Mouse (Mus musculus) midbrain, postnatal 0 days (tissue): Measurements from ENCODE around the gene Neurog1. TPM values are rescaled to one million over a fixed set of nuclear protein-coding genes. Genes with fewer than 3 reads are reported as not detected.
A peak's percentile ranks its signal among the peaks of the same experiment; 100 is the strongest.

Source experiments
- ATAC-seq: fragments of 200-750 bp; cut with Nextera tagmentation; 2 replicates; pipeline ENCODE4 v1.8.0; 2017; ENCODE audit warnings: moderate number of reproducible peaks, mild to moderate bottlenecking, moderate TSS enrichment, moderate library complexity; ENCODE audit not compliant: low FRiP score
- DNase-seq: peaks from one replicate; pipeline ENCODE4 v3.0.0-alpha.2; 2015; ENCODE audit warnings: low spot score
- H3K27ac ChIP-seq: fragments of 300-500 bp; sonication (generic); 2 replicates; pipeline ENCODE4 v1.5.1; 2014; ENCODE audit warnings: low read depth, mild to moderate bottlenecking, low read length, mixed read lengths
- H3K27me3 ChIP-seq: fragments of 300-500 bp; sonication (generic); 2 replicates; pipeline ENCODE4 v1.6.1; 2014; ENCODE audit warnings: low read length, control low read depth, mixed read lengths; ENCODE audit not compliant: insufficient read depth
- H3K36me3 ChIP-seq: fragments of 300-500 bp; sonication (generic); 2 replicates; pipeline ENCODE4 v1.6.1; 2014; ENCODE audit warnings: low read length, control low read depth, mixed read lengths; ENCODE audit not compliant: insufficient read depth
- H3K4me1 ChIP-seq: fragments of 300-500 bp; sonication (generic); 2 replicates; pipeline ENCODE4 v1.6.1; 2014; ENCODE audit warnings: mild to moderate bottlenecking, control low read depth, antibody characterized with exemption, low read length, mixed read lengths; ENCODE audit not compliant: insufficient read depth
- H3K4me2 ChIP-seq: fragments of 300-500 bp; sonication (generic); 2 replicates; pipeline ENCODE4 v1.6.1; 2014; ENCODE audit warnings: low read depth, mild to moderate bottlenecking, low read length, mixed read lengths; ENCODE audit not compliant: poor library complexity, severe bottlenecking
- H3K4me3 ChIP-seq: fragments of 300-500 bp; sonication (generic); 2 replicates; pipeline ENCODE4 v1.5.1; 2014; ENCODE audit warnings: low read depth, mild to moderate bottlenecking, low read length, moderate library complexity
- H3K9ac ChIP-seq: fragments of 300-500 bp; sonication (generic); replicated peaks from 2 replicates; pipeline ENCODE4 v1.6.1; 2014; ENCODE audit warnings: mild to moderate bottlenecking, low read length, moderate library complexity, mixed read lengths; ENCODE audit not compliant: poor library complexity, severe bottlenecking
- H3K9me3 ChIP-seq: fragments of 300-500 bp; sonication (generic); 2 replicates; pipeline ENCODE4 v1.6.1; 2016; ENCODE audit warnings: low read length, control low read depth
- CTCF ChIP-seq: IDR thresholded peaks from 2 replicates; pipeline ENCODE4 v1.5.1; 2016; ENCODE audit warnings: antibody characterized with exemption, mild to moderate bottlenecking
- WGBS: fragments of 180-500 bp; shearing (Covaris S2); extraction: QIAGEN DNeasy Blood & Tissue Kit; methylation state at CpG from one replicate; pipeline ENCODE4 v1.1.7; 2014; 5-methylcytosine and 5-hydroxymethylcytosine counted together
- polyA plus RNA-seq: library from polyadenylated mRNA; unstranded; fragments of >200 nt; fragmentation: Nextera tagmentation; extraction: Ambion mirVana; gene quantifications from 2 replicates; pipeline ENCODE4 v1.2.1, GENCODE M21; 2015
- total RNA-seq: library from RNA; depleted of rRNA; stranded (reverse); fragments of >200 nt; gene quantifications from 2 replicates; pipeline ENCODE4 v1.2.3, GENCODE M21; 2014

The Neurog1 gene
- total and polyA plus RNA-seq, 2 experiments from 2014 or later: not detected

DNA sequence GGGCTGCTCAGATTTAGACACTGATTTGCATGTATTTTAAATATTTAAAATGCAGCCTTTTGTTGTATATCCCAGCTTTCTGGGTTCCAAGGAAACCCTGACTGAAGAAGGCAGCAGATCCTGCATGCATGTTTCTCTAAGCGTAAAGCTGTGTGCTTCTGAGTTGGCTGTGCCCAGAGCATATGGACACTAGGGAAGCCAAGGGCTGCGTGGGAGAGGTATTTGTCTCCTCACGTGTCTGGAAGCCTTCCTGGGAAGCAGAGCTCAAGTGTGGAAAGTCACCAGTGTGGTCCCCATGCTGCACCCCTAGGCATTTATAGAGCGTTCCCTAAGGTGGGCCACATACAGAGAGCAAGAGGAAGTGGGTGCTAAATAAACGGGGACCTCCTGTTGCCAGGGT is 13.7 kb upstream of the Neurog1 start:
- DNase-seq: no peak

DNA sequence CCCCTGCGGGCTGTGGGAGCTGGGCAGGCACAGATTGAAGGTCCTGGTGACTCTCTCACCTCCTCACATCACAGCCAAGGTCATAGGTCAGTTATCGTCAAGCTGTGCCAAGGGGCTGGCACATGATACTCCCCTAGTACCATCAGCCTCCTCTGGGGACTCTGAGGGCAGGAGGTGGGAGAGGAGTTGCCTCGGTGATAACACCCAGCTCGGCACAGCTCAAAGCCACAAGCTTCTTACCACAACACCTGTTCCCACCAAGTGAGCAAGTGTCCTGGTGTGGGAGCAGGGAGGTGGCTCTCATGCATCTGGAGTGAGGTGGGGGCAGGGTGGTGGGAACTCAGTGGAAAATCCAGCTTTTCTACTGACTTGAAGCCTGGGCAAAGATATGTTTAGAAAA is 10.3 kb upstream of the Neurog1 start:
- DNase-seq (no peak), ATAC-seq (no peak)
- Histone ChIP-seq H3K9me3 (no peaks in the 10 kb centered on the region), H3K27ac (no peak overlapping the region), H3K4me2 (no peak overlapping the region), H3K4me3 (no peak overlapping the region), H3K27me3 (peaks cover 33% of the 10 kb centered on the region), H3K4me1 (peaks cover 6% of the 10 kb centered on the region; the same call in 1 of the 2 replicates), H3K9ac (no peak overlapping the region), H3K36me3 (no peaks in the 10 kb centered on the region)
- WGBS: 60% methylated on average over 4 of the region's 4 CpGs
- no peak for TF ChIP-seq CTCF

More for the DNA sequence above, 13.7 kb upstream of the Neurog1 start:
- Histone ChIP-seq H3K4me1 (no peaks in the 10 kb centered on the region), H3K9me3 (no peaks in the 10 kb centered on the region), H3K4me2 (no peak overlapping the region), H3K36me3 (no peaks in the 10 kb centered on the region), H3K27ac (no peak overlapping the region), H3K27me3 (peaks cover 11% of the 10 kb centered on the region), H3K9ac (no peak overlapping the region), H3K4me3 (no peak overlapping the region)
- 64% methylated on average over 5 of the region's 5 CpGs for WGBS
- TF ChIP-seq CTCF: no peak
- ATAC-seq: no peak

DNA sequence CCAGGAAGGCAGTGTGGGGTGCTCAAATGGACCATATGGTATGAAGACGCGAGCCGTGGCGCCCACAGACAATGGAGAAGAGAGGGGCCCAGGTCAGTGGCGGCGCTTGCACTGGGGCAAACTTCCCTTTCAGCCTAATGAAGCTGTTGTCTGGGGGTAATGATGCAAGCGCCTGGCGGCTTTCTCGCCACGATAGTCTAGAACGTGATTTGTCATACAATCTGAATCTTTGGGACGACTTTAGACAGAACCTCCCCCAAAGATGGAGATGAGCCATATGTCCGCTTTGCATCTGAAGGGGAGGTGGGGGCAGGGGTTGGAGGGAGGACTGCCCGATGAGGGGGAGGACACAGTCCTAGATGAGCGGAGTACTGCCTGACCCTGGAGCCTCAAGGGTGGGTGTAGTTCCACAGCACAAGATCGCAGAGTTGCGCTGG is 8.4 kb upstream of the Neurog1 start:
- H3K4me3 ChIP-seq: no peak overlapping the region
- no peaks in the 10 kb centered on the region for H3K36me3 ChIP-seq
- no peak overlapping the region for H3K27ac ChIP-seq
- TF ChIP-seq CTCF: no peak
- DNase-seq: no peak
- H3K4me2 ChIP-seq: no peak overlapping the region
- peaks cover 48% of the 10 kb centered on the region for H3K27me3 ChIP-seq
- no peak for ATAC-seq
- no peaks in the 10 kb centered on the region for H3K9me3 ChIP-seq
- WGBS: 4% methylated on average over 17 of the region's 17 CpGs
- H3K4me1 ChIP-seq: peaks cover 6% of the 10 kb centered on the region; the same call in 1 of the 2 replicates
- no peak overlapping the region for H3K9ac ChIP-seq

DNA sequence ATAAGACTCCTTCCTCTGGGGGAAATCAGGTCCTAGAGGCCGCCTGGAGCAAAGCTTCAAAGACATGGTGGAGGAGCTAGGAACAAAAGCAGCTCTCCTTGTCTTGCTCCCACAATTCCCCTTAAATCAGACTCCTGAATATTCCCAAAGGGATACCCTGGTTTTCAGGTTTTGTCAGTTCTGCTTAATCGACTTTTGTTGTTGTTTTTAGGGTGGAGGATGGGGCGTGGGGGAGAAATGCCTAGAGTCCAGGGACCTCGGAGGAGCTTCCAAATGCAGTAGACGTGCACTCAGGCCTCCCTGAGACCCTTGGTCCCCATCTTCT is 7.9 kb upstream of the Neurog1 start:
- DNase-seq (no peak), ATAC-seq (no peak)
- no peak for TF ChIP-seq CTCF
- Histone ChIP-seq H3K4me1 (peaks cover 6% of the 10 kb centered on the region; the same call in 1 of the 2 replicates), H3K27ac (no peak overlapping the region), H3K4me2 (no peak overlapping the region), H3K4me3 (no peak overlapping the region), H3K36me3 (no peaks in the 10 kb centered on the region), H3K9me3 (no peaks in the 10 kb centered on the region), H3K9ac (no peak overlapping the region), H3K27me3 (peaks cover 52% of the 10 kb centered on the region)
- 3% methylated on average over 5 of the region's 5 CpGs for WGBS

DNA sequence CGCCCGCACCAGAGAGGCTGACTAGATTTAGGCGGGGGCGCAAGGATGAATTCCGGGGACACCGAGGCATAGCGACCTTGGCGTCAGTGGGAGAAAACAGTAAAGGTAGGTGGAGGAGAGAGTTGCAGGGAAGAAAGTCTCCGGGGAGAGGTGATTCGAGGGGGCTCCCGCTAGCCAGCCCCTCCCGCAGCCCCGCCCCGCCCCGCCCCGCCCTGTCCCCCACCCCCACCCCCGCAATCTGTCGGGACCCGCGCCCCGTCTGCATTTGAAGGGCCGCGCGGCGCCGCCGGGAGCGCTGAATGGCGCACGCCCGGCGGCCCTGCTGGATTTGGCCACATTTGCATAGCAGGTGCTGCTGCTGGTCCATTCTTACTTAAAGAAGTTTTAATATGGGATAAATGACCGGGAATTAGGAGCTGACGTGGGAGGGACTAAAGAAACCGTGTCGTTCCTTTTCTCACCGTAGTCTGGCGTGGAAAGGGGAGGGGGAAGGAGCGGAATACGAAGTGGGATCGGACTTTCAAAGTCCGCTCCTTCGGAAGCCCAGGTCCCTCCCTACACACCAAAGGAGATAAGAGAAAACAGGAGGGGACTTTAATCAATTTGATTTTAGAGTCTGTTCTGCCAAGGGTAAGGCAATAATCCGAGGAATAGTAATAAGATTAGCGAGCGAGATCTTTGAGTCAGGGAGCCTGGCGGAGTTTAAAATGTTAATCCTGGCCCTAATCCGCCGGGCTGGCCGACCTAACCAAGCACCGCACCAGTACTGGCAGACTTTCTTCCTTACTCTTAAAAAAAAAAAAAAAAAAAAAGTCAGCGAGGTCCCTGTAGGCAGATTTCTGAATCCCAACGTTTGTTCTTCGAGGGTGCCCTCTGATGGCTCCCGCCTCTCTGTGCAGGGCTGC is 7.3 kb upstream of the Neurog1 start:
- H3K27ac ChIP-seq: no peak overlapping the region
- H3K27me3 ChIP-seq: peaks cover 57% of the 10 kb centered on the region
- H3K4me1 ChIP-seq: peaks cover 6% of the 10 kb centered on the region; the same call in 1 of the 2 replicates
- ATAC-seq (no peak), DNase-seq (peak; percentile 43)
- peak overlapping the region; percentile 46 for H3K4me2 ChIP-seq
- H3K9me3 ChIP-seq: no peaks in the 10 kb centered on the region
- under 1% methylated on average over 47 of the region's 55 CpGs for WGBS
- peak; percentile 44 for TF ChIP-seq CTCF
- no peak overlapping the region; the same call in 1 of the 2 replicates for H3K9ac ChIP-seq
- no peaks in the 10 kb centered on the region for H3K36me3 ChIP-seq
- peak overlapping the region; percentile 27 for H3K4me3 ChIP-seq
